Mouse (Mus musculus) E14TG2a.4 (cell line): ENCODE results near the gene Slc8b1.

ENCODE experiments used
- CTCF ChIP-seq: conservative IDR thresholded peaks from 2 replicates; pipeline ENCODE4 v1.5.1; 2014; ENCODE audit warnings: low read length
- POU5F1 ChIP-seq: IDR thresholded peaks from 2 replicates; pipeline ENCODE4 v1.6.1; 2014; ENCODE audit warnings: low read length, borderline replicate concordance

DNA sequence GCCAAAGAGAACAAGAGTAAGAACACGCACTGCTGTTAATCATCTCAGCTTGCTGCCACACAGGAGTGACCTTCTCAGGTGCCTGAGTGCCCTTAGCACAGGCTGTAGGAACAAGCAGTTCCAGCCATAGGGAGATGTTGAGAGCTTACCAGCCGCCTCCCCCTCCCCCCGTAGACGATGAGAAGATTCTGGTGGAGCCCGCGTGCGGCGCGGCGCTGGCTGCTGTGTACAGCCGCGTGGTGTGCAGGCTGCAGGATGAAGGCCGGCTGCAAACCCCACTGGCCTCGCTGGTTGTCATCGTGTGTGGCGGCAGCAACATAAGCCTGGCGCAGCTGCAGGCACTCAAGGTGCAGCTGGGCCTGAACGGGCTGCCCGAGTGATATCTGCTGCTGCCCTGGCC lies 27.6 kb upstream of the Slc8b1 start:
- no peak for TF ChIP-seq CTCF
- TF ChIP-seq POU5F1 = no peak
